Mouse (Mus musculus) lung, embryonic 16.5 days (tissue): Measurements from ENCODE around the gene Usp31. TPM values are rescaled to one million over a fixed set of nuclear protein-coding genes. Genes with fewer than 3 reads are reported as not detected.

Experiments
- ATAC-seq: fragments of 200-750 bp; cut with Nextera tagmentation; 2 replicates; pipeline ENCODE4 v1.8.0; 2017; ENCODE audit warnings: low read depth, mild to moderate bottlenecking, moderate library complexity
- H3K27ac ChIP-seq: fragments of 300-500 bp; sonication (generic); 2 replicates; pipeline ENCODE4 v1.5.1; 2014; ENCODE audit warnings: mild to moderate bottlenecking, control low read depth, low read length
- H3K27me3 ChIP-seq: fragments of 300-500 bp; sonication (generic); 2 replicates; pipeline ENCODE4 v1.6.1; 2014; ENCODE audit warnings: low read depth, low read length, mixed read lengths; ENCODE audit not compliant: control insufficient read depth, insufficient read depth
- H3K36me3 ChIP-seq: fragments of 300-500 bp; sonication (generic); 2 replicates; pipeline ENCODE4 v1.6.1; 2014; ENCODE audit warnings: low read length; ENCODE audit not compliant: control insufficient read depth, insufficient read depth
- H3K4me1 ChIP-seq: fragments of 300-500 bp; sonication (generic); replicated peaks from 2 replicates; pipeline ENCODE4 v1.6.1; 2014; ENCODE audit warnings: low read length, mixed read lengths; ENCODE audit not compliant: control insufficient read depth, insufficient read depth
- H3K4me2 ChIP-seq: fragments of 300-500 bp; sonication (generic); 2 replicates; pipeline ENCODE4 v1.6.1; 2014; ENCODE audit warnings: low read depth, low read length, control low read depth
- H3K4me3 ChIP-seq: fragments of 300-500 bp; sonication (generic); 2 replicates; pipeline ENCODE4 v1.5.1; 2014; ENCODE audit warnings: mild to moderate bottlenecking, low read length, control low read depth
- H3K9ac ChIP-seq: fragments of 300-500 bp; sonication (generic); 2 replicates; pipeline ENCODE4 v1.6.1; 2014; ENCODE audit warnings: low read length, control low read depth
- H3K9me3 ChIP-seq: fragments of 300-500 bp; sonication (generic); 2 replicates; pipeline ENCODE4 v1.6.1; 2016; ENCODE audit warnings: low read length; ENCODE audit not compliant: control insufficient read depth
- WGBS: fragments of 180-500 bp; shearing (Covaris S2); extraction: QIAGEN DNeasy Blood & Tissue Kit; methylation state at CpG from one replicate; pipeline ENCODE4 v1.1.7; 2014; 5-methylcytosine and 5-hydroxymethylcytosine counted together
- polyA plus RNA-seq: library from polyadenylated mRNA; unstranded; fragments of >200 nt; fragmentation: Nextera tagmentation; extraction: Ambion mirVana; gene quantifications from 2 replicates; pipeline ENCODE4 v1.2.1, GENCODE M21; 2015

Gene Usp31
- polyA plus RNA-seq, 1 experiment from 2014 or later, result 1.7 TPM

DNA sequence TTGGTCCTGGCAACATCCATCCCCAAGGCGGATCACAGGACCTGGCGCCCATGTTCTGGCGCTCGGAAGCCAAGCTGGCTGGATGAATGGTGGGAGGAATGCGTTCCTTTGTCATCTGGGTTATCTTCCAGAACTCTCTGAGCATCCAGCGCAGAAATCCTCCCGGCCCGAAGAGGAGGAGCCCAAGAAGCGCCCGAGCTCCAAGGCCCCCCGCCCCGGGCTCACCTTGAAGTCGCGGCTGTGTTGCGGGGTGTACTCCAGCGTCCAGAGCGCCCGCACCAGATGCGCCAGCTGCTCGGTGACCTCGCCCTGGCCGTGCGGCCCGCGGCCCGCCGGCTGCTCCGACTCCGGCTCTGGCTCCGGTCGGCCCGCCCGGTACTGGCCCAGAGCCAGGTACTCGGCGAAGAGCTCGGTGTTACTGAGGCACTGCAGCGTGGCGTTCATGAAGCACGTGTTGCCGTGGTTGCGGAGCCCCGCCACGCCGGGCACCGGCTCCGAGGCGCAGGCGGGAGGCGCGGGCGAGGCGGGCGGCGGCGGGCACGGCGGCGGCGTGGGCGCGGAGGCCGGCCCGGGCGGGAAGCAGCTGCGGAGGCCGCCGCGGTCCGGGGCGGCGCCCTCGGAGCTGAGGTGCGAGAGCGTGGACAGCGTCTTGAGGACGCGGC is 511 bp downstream of the Usp31 start:
- Histone ChIP-seq H3K27ac (peak overlapping the region; percentile 36; the same call in 1 of the 2 replicates), H3K27me3 (no peaks in the 10 kb centered on the region; the same call in 1 of the 2 replicates), H3K4me1 (peaks cover 10% of the 10 kb centered on the region), H3K9me3 (no peaks in the 10 kb centered on the region), H3K4me2 (peak overlapping the region; percentile 91), H3K9ac (peak overlapping the region; percentile 74), H3K4me3 (peak overlapping the region; percentile 87), H3K36me3 (no peaks in the 10 kb centered on the region)
- under 1% methylated on average over 56 of the region's 77 CpGs for WGBS
- peak; percentile 37 for ATAC-seq

DNA sequence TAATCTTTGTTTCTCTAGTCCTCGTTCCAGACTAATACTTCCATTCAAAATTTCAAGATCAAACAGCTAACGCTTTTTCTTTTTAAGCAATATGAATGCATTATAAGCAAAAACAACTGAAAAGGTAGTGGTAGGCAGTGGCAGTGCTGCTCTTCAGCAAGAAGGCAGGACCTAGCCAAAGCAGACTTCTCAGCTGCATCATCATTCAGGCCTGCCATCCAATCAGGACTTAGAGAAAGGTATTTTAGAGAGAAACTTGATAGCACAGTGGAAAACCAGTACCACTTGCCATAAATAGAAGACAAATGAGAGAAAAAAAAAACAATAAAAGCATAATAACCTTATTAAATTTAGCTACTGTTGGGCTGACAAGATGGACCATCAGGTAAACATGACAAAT is 2.0 kb downstream of the Usp31 start:
- no peaks in the 10 kb centered on the region; the same call in 1 of the 2 replicates for H3K27me3 ChIP-seq
- H3K9me3 ChIP-seq, result no peaks in the 10 kb centered on the region
- H3K4me1 ChIP-seq, result peaks cover 10% of the 10 kb centered on the region
- no peak overlapping the region for H3K4me3 ChIP-seq
- H3K36me3 ChIP-seq, result no peaks in the 10 kb centered on the region
- no peak overlapping the region for H3K27ac ChIP-seq
- H3K4me2 ChIP-seq, result peak overlapping the region; percentile 91; the same call in 1 of the 2 replicates
- ATAC-seq, result no peak
- H3K9ac ChIP-seq, result no peak overlapping the region
- WGBS, result 81% methylated on average over 2 of the region's 2 CpGs

DNA sequence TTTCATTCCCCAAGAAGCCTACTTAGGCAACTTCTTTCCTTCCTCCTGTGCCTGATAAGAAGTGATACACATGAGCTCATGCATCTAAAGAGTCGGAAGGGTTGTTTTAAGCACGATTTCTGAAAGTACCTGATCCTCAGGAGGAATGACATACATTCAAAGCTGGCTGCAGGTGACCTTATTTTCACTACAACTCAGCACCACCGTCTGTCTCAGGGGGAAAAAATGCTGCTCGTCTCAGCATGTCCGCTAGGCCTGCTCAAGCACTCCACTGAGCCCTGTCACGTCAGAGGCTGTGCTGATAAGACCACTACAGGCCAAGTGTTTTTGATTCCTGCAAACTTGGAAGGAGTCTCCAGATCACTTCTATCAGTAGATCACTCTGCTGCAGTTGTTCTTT is 5.1 kb downstream of the Usp31 start:
- WGBS, result 27% methylated on average over 6 of the region's 6 CpGs
- Histone ChIP-seq H3K4me3 (no peak overlapping the region), H3K27me3 (no peaks in the 10 kb centered on the region), H3K27ac (no peak overlapping the region), H3K9ac (no peak overlapping the region), H3K9me3 (no peaks in the 10 kb centered on the region), H3K4me1 (peaks cover 14% of the 10 kb centered on the region), H3K36me3 (no peaks in the 10 kb centered on the region), H3K4me2 (no peak overlapping the region)
- ATAC-seq, result no peak

DNA sequence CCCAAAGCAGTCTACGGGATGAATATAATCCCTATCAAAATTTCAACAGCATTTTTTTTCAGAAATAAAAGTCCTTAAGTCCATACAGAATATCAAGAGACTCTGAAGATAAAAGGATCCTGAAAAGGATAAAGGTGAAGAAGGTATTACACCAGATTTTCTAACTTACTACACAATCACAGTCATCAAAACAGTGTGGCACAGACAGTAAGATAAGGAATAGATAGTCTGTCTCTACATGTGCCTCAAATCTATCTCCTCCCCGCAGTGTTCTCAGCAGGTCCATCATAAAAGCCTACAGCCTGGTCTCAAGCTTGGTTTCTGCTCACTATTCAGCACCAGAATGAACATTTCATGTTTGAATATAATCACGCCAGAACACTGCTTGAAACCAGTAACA is 6.6 kb downstream of the Usp31 start:
- Histone ChIP-seq H3K9me3 (no peaks in the 10 kb centered on the region), H3K4me1 (peaks cover 6% of the 10 kb centered on the region), H3K27me3 (no peaks in the 10 kb centered on the region), H3K36me3 (no peaks in the 10 kb centered on the region), H3K4me2 (no peak overlapping the region), H3K27ac (no peak overlapping the region), H3K9ac (no peak overlapping the region), H3K4me3 (no peak overlapping the region)
- no peak for ATAC-seq
- WGBS, result 85% methylated on average over 3 of the region's 3 CpGs

DNA sequence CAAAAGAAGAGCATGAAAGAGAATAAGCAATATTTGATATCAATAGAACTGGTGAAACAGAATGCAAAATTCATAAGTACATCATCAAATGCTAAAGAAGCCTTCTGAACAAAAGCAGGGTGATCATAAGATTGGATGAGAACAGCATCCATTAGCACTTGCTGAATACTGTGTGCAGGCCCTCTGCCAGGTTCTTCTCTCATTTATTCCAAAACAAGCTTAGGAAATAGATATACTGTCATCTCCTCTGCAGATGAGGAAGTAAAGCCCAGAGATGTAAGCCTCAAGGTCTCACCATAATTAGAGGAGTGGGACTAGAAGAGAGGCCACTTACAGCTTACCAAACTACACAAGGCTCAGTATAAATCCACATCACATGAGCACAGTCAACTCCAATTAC is 7.8 kb downstream of the Usp31 start:
- Histone ChIP-seq H3K4me1 (peaks cover 4% of the 10 kb centered on the region; the same call in 1 of the 2 replicates), H3K4me3 (no peak overlapping the region), H3K27ac (no peak overlapping the region), H3K27me3 (no peaks in the 10 kb centered on the region), H3K36me3 (no peaks in the 10 kb centered on the region), H3K9ac (no peak overlapping the region), H3K9me3 (no peaks in the 10 kb centered on the region), H3K4me2 (no peak overlapping the region)
- no peak for ATAC-seq

DNA sequence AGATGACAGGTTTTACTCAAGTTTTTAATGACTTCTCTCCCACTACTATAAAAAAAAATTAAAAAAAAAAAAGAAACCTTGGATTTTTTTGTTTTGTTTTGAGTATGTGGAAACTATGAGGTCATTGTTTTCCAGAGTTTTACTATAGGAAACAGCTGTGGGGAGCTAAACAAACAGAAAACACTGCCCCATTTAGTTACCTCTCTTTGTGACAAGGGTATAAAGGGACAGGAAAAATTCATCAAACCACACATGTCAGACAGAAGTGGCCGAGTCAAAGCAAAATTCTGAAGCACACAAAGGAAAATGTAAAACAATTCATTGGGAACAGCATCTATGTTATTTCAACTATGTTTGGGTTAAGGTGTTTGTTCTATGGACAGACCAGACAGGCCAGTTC is 9.5 kb downstream of the Usp31 start:
- Histone ChIP-seq H3K27me3 (no peaks in the 10 kb centered on the region), H3K4me3 (no peak overlapping the region), H3K4me1 (peaks cover 4% of the 10 kb centered on the region; the same call in 1 of the 2 replicates), H3K27ac (no peak overlapping the region), H3K4me2 (no peak overlapping the region), H3K9ac (no peak overlapping the region), H3K36me3 (no peaks in the 10 kb centered on the region), H3K9me3 (no peaks in the 10 kb centered on the region)
- peak; percentile 52; the same call in 1 of the 2 replicates for ATAC-seq
- WGBS, result 32% methylated on average over 1 of the region's 1 CpGs

DNA sequence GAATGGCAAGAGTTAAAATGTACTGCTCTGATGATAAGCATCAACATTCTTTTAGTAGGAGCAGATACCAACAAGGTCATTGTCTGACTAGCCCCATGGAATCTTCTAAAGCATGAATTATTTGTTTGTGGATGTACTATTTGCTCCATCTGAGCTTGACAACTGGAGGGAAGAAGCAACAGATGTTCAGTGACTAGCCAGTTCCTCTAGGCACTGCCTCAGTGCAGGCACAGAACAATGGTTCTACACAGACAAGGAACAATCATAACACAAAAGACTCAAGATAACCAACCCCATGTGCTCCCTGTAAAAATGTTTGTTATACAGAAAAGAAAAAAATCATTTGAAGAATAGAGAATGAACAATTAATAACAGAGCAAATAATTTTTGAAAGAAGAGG is 9.9 kb downstream of the Usp31 start:
- Histone ChIP-seq H3K9ac (no peak overlapping the region), H3K9me3 (no peaks in the 10 kb centered on the region), H3K36me3 (no peaks in the 10 kb centered on the region), H3K4me1 (peaks cover 4% of the 10 kb centered on the region; the same call in 1 of the 2 replicates), H3K27me3 (no peaks in the 10 kb centered on the region), H3K27ac (0 out of 2 replicates have a peak overlapping the region, but pooled peaks have one; percentile 17), H3K4me2 (no peak overlapping the region), H3K4me3 (no peak overlapping the region)
- peak; percentile 62; the same call in 1 of the 2 replicates for ATAC-seq

DNA sequence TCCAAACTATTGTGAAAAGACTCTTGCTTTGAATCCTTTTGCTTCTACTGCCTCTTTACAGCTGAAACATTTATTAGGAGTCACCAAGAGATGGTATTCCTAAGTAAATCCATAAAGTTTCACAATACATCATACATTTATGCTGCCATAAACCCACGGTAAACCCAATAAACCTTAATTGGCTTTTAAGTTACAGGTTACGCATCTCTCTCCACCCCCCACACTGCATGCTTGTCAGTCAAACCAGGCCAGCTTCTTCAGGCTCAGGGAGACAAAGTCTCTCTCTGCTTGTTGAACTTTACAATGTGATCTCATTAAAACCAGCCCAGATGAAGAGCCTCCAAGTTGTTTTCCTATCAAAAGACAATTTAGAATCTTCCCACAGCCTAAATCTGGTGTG is 15.2 kb downstream of the Usp31 start:
- H3K27me3 ChIP-seq, result no peaks in the 10 kb centered on the region
- WGBS, result 84% methylated on average over 2 of the region's 2 CpGs

DNA sequence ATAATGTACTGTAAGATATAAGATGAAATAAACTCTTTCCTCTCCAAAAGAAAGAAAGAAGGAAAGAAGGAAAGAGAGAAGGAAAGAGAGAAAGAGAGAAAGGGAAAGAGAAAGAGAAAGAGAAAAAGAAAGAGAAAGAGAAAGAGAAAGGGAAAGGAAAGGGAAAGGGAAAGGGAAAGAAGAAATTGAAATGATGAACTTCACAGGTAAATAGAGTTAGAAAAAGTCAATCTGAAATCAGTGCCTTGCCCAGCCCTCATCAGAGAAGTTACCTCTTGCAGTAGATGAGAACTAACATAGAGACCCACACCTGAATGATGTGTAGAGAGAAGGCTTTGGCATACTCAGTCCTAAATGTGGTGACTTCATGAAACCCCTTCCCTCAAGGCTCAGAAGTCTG is 17.7 kb downstream of the Usp31 start:
- no peaks in the 10 kb centered on the region for H3K9me3 ChIP-seq
- H3K27ac ChIP-seq, result no peak overlapping the region
- H3K4me1 ChIP-seq, result 0 out of 2 replicates have a peak, but pooled peaks cover 3% of the 10 kb centered on the region
- no peak overlapping the region for H3K4me3 ChIP-seq
- H3K36me3 ChIP-seq, result no peaks in the 10 kb centered on the region
- no peak overlapping the region for H3K4me2 ChIP-seq
- no peak overlapping the region for H3K9ac ChIP-seq
- no peaks in the 10 kb centered on the region for H3K27me3 ChIP-seq
- ATAC-seq, result no peak

More for the DNA sequence above, 15.2 kb downstream of the Usp31 start:
- no peak overlapping the region for H3K9ac ChIP-seq
- no peak for ATAC-seq
- no peak overlapping the region for H3K4me2 ChIP-seq
- H3K27ac ChIP-seq, result no peak overlapping the region
- no peaks in the 10 kb centered on the region for H3K9me3 ChIP-seq
- 0 out of 2 replicates have a peak, but pooled peaks cover 1% of the 10 kb centered on the region for H3K4me1 ChIP-seq
- no peak overlapping the region for H3K4me3 ChIP-seq
- no peaks in the 10 kb centered on the region for H3K36me3 ChIP-seq
